Mouse (Mus musculus): ENCODE data around the gene Kank3. TPM values are rescaled to one million over a fixed set of nuclear protein-coding genes. Genes with fewer than 3 reads are reported as not detected.

Kank3 gene
- 45.3 and 45.8 TPM in 2 replicates for polyA plus RNA-seq (2015; fragmentation: Nextera tagmentation; extraction: Ambion mirVana)

DNA sequence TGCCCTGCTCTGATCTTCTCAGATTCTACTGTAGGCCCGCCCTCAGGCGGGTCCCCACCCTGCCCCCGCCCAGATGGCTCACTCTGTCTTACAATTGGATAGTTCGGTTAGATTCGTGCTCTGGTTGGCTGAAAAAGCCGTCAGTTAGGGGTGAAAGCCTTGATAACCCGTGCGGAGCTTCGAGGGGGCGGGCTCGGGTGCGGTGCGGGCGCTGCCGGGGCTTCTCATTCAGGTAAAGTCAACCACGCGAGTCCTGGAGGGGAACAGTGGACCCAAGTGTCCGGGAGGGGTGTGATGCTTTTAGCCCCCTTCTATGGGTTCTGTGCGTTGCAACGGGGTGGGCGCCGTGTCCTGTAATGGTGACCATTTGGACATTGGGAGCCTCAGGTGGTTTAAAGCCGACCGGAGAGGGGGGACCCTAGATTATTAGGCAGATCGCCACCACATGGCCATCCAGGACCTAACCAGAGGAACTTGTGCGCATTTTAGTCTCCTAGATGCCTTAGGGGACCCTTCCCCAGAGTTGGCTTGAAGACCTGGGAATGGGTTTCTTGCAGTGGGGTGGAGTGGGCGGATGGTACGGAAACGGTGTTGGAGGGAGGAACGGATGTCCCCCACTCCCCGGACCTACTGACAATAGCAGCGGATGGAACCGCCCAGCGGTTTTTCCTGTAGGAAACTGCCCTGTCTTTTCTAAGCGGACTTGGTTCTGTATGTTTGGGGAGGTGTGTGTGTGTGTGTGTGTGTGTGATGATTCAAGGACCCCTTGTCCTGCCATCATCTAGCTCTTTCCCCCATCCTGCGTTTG lies at the start of gene Kank3:
TSS of gene Kank3 (plus strand) at position 186 of the 808 bp plus-strand sequence.
- peak within 1 kb of the TSS; percentile 40; the same call in 1 of the 2 replicates for H3K9ac ChIP-seq
- under 1% methylated on average over 36 of the region's 36 CpGs for WGBS
- ATAC-seq (ENCODE audit: insufficient number of reproducible peaks, low FRiP score, low TSS enrichment, low read depth), result peak; percentile 95
- H3K9me3 ChIP-seq (replicated peaks), result no peaks in the 10 kb centered on the region
- H3K27ac ChIP-seq (replicated peaks), result no peak within 1 kb of the TSS; the same call in 1 of the 2 replicates
- H3K36me3 ChIP-seq, result no peaks in the 10 kb centered on the region
- no peaks in the 10 kb centered on the region for H3K27me3 ChIP-seq
- H3K4me1 ChIP-seq, result peaks cover 11% of the 10 kb centered on the region
- peak within 1 kb of the TSS; percentile 92 for H3K4me2 ChIP-seq (replicated peaks)
- peak within 1 kb of the TSS; percentile 57 for H3K4me3 ChIP-seq (replicated peaks)

DNA sequence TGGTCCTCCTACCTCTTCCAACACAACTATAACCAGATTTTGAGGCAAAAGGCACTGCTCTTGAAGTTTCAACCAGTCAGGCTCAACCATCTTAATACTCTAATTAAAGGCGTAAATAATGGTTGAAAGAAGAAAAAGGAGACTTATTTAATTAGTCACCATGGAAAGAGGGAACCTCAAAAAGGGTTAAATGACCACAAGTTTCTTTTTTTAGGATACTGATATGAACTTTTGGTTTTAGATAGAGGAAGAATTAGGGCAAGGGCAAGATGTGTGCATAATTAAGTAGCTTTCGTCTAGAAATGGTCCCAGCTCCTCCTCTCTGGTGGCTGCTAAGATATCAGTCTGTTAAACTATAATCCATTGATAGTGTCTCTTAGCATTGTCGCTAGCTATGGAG lies 43.9 kb upstream of the Kank3 start:
- ATAC-seq (ENCODE audit: insufficient number of reproducible peaks, low FRiP score, low TSS enrichment, low read depth), result no peak
- no peaks in the 10 kb centered on the region for H3K9me3 ChIP-seq (replicated peaks)
- no peak overlapping the region for H3K9ac ChIP-seq
- no peaks in the 10 kb centered on the region for H3K27me3 ChIP-seq
- H3K4me1 ChIP-seq, result no peaks in the 10 kb centered on the region
- no peak overlapping the region for H3K4me3 ChIP-seq (replicated peaks)
- WGBS, result 75% methylated on average over 3 of the region's 3 CpGs
- no peaks in the 10 kb centered on the region for H3K36me3 ChIP-seq
- H3K27ac ChIP-seq (replicated peaks), result no peak overlapping the region
- H3K4me2 ChIP-seq (replicated peaks), result no peak overlapping the region

DNA sequence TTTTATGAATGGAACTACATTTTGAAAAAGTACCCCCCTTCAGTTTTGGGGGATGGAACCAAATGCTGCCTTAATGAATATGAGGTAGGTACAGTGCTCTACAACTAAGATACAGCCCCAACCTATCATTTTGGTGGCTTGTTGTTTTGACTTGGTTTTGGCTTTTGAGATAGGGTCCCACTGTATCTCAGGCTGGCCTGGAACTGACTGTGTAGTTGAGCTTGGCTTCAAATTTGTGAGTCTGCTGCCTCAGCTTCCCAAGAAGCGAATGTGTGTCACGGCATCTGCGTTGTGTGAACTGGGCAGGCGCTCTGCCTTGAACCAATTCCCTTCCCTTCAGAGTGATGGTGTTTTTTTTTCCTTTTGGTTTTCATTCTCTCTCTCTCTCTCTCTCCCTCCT lies 38.7 kb upstream of the Kank3 start:
- Histone ChIP-seq H3K4me2 (replicated peaks) (no peak overlapping the region), H3K36me3 (peaks cover 17% of the 10 kb centered on the region), H3K9me3 (replicated peaks) (no peaks in the 10 kb centered on the region), H3K4me3 (replicated peaks) (no peak overlapping the region), H3K27ac (replicated peaks) (no peak overlapping the region), H3K4me1 (no peaks in the 10 kb centered on the region), H3K27me3 (no peaks in the 10 kb centered on the region), H3K9ac (no peak overlapping the region)
- 87% methylated on average over 4 of the region's 4 CpGs for WGBS
- no peak for ATAC-seq (ENCODE audit: insufficient number of reproducible peaks, low FRiP score, low TSS enrichment, low read depth)

DNA sequence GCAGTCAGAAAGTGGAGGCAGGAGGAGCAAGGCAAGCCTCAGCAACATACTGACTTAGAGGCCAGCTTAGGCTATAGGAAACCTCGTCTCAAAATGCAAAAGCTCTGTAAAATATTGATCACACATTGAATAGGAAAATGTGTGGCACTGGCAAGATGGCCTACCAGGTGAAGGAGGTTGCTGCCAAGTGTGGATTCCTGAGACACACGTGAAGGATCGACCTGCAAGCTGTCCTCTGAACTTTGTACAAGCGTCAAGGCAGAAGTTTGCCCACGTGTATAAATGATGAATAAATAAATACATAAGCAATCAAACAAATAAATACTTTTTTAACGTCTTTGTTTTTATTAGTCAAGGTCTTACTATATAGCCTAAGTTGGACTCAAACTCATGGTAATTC lies 36.9 kb upstream of the Kank3 start:
- ATAC-seq (ENCODE audit: insufficient number of reproducible peaks, low FRiP score, low TSS enrichment, low read depth), result no peak
- WGBS, result 82% methylated on average over 6 of the region's 6 CpGs

DNA sequence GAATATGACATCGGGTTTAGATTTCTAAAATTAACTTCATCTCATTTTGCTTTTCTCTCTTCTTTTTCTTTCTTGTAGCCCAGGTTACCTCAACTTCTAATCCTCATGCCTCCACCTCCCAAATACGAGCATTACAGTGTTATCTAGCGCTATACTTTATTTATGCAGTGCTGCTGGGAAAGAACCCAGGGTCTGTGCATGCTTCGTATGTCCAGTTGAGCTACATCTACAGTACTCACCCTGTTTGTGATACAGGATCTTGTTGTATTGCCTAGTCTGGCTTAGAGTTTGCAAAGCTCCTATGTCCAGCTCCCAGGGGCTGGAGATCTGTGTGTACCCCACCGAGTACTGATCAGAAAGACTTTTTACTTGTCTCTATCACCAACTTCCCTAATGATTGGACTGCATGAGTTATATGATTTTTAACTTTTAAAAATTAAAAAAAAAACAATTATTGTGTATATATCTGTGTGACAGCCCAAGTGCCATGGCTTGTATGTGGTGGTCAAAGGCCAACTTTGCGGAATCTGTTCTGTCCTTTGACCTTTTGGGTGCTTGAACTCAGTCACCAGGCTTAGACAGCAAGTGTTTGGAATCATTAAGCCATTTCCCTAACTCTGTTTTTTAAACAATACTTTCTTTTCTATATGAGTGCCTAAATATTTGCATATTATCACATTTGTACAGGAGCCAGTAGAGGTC lies 36.3 kb upstream of the Kank3 start:
- Histone ChIP-seq H3K27ac (replicated peaks) (no peak overlapping the region), H3K4me1 (peaks cover 12% of the 10 kb centered on the region), H3K4me2 (replicated peaks) (no peak overlapping the region), H3K9ac (no peak overlapping the region), H3K36me3 (peaks cover 25% of the 10 kb centered on the region), H3K9me3 (replicated peaks) (no peaks in the 10 kb centered on the region), H3K4me3 (replicated peaks) (no peak overlapping the region), H3K27me3 (no peaks in the 10 kb centered on the region)
- 89% methylated on average over 6 of the region's 6 CpGs for WGBS
- no peak for ATAC-seq (ENCODE audit: insufficient number of reproducible peaks, low FRiP score, low TSS enrichment, low read depth)

More for the DNA sequence above, 36.9 kb upstream of the Kank3 start:
- Histone ChIP-seq H3K27me3 (no peaks in the 10 kb centered on the region), H3K36me3 (peaks cover 25% of the 10 kb centered on the region), H3K9ac (no peak overlapping the region), H3K4me2 (replicated peaks) (no peak overlapping the region), H3K4me1 (peaks cover 6% of the 10 kb centered on the region), H3K9me3 (replicated peaks) (no peaks in the 10 kb centered on the region), H3K4me3 (replicated peaks) (no peak overlapping the region), H3K27ac (replicated peaks) (no peak overlapping the region)

DNA sequence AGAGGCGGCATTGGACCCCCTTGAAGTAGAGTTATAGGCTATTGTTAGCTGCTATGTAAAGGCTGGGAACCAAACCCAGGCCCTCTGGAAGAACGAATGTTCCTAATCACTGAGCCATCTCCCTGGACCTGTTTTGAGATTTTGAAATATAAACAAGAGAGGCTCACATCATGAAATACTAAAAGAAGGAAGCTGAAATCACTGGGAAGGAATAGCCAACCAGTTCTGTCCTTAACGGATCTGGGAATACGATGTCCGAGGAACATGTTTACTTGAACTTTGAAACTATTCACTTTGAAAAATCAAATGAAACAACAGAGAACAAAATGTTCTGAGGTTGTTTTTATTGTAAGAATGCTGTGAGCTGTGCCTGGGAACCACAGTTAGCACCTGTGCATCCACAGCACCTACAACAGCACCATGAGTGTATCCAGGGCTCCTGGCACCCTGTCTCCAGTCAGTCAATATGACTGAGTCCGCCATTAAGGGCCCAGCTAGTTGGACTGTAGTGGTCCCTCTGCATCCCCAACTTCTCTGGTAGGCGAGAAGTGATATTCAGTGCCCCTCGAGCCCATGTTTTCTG lies 35.7 kb upstream of the Kank3 start:
- Histone ChIP-seq H3K9me3 (replicated peaks) (no peaks in the 10 kb centered on the region), H3K4me1 (peaks cover 18% of the 10 kb centered on the region), H3K27ac (replicated peaks) (no peak overlapping the region), H3K9ac (no peak overlapping the region), H3K36me3 (peaks cover 25% of the 10 kb centered on the region), H3K4me3 (replicated peaks) (no peak overlapping the region), H3K4me2 (replicated peaks) (no peak overlapping the region), H3K27me3 (no peaks in the 10 kb centered on the region)
- no peak for ATAC-seq (ENCODE audit: insufficient number of reproducible peaks, low FRiP score, low TSS enrichment, low read depth)
- WGBS, result 85% methylated on average over 8 of the region's 8 CpGs

DNA sequence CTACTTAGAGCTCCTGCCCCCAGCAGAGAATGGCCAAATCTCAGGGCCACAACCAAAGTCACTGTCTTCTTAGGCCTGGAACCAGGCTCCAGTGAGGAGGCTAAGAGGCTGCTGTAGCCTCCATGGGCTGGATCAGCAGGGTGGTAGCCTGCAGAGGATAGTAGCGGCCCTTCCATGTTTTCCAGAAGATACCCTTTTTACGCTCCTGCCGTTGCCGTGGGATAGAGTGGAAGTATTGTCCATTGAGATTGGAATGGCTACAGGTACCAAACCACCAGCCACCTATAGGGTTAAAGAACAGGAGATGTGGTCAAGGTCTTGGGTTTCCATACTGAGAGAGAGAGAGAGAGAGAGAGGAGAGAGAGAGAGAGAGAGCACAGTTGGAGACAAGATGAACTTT lies 35.0 kb upstream of the Kank3 start:
- Histone ChIP-seq H3K27me3 (no peaks in the 10 kb centered on the region), H3K36me3 (peaks cover 25% of the 10 kb centered on the region), H3K4me2 (replicated peaks) (no peak overlapping the region), H3K9ac (no peak overlapping the region), H3K4me3 (replicated peaks) (no peak overlapping the region), H3K27ac (replicated peaks) (no peak overlapping the region), H3K4me1 (peaks cover 24% of the 10 kb centered on the region), H3K9me3 (replicated peaks) (no peaks in the 10 kb centered on the region)
- 96% methylated on average over 4 of the region's 4 CpGs for WGBS
- ATAC-seq (ENCODE audit: insufficient number of reproducible peaks, low FRiP score, low TSS enrichment, low read depth), result no peak

DNA sequence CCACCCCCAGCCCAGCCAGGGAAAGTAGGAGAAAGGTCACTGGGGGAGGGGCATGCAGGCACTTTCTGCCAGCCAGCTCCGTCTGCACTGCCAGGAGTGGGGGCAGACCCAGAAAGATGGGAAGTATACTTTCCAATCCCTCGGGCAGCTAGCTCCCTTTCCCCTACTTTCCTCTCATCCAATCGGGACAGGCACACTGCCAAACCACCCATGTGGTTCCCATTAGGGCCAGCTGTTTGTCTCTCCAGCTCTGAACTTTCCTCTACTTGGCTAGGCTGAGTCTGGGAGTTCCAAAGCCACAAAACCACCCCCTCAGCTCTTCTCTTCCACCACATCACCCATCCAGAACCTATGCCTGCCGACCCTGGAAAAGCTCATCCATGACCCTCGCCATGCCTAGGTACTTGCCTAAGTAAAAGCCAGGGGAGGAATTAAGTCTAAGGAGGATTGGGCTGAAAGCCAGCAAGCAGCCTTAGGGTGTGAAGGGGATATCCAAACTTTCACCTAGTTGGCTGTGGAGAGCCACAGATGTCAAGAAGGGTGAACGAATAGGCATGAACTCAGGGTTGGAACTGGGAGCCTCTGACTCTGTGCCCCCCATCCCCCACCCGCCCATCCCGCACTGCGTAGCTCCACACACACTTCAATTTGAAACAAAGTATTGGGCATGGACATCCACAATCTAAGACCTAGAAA lies 30.9 kb upstream of the Kank3 start:
- peak; percentile 92 for ATAC-seq (ENCODE audit: insufficient number of reproducible peaks, low FRiP score, low TSS enrichment, low read depth)
- Histone ChIP-seq H3K27ac (replicated peaks) (peak overlapping the region; percentile 93), H3K4me2 (replicated peaks) (peak overlapping the region; percentile 77), H3K4me1 (peaks cover 57% of the 10 kb centered on the region), H3K9me3 (replicated peaks) (no peaks in the 10 kb centered on the region), H3K9ac (no peak overlapping the region), H3K36me3 (peaks cover 23% of the 10 kb centered on the region), H3K27me3 (no peaks in the 10 kb centered on the region), H3K4me3 (replicated peaks) (peak overlapping the region; percentile 48)
- WGBS, result 13% methylated on average over 9 of the region's 9 CpGs

DNA sequence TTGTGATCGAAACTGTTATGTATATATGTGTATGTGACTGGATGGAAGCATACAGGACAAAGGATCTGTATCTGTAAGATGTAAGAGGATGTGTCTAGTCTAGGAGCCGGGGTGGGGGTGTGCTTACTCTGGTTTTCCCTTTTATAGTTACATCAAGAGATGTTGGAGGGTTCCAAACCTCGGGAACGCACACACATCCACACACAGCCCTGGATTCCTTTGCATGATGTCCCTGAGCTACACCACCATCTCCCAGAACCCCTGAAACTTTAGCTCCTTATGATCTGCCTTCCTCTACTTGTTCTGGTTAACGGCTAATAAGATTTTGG lies 30.4 kb upstream of the Kank3 start:
- Histone ChIP-seq H3K36me3 (peaks cover 20% of the 10 kb centered on the region), H3K9me3 (replicated peaks) (no peaks in the 10 kb centered on the region), H3K27ac (replicated peaks) (peak overlapping the region; percentile 93), H3K4me3 (replicated peaks) (peak overlapping the region; percentile 48), H3K9ac (no peak overlapping the region), H3K4me1 (peaks cover 57% of the 10 kb centered on the region), H3K4me2 (replicated peaks) (peak overlapping the region; percentile 77), H3K27me3 (no peaks in the 10 kb centered on the region)
- WGBS, result 48% methylated on average over 5 of the region's 5 CpGs
- no peak for ATAC-seq (ENCODE audit: insufficient number of reproducible peaks, low FRiP score, low TSS enrichment, low read depth)

DNA sequence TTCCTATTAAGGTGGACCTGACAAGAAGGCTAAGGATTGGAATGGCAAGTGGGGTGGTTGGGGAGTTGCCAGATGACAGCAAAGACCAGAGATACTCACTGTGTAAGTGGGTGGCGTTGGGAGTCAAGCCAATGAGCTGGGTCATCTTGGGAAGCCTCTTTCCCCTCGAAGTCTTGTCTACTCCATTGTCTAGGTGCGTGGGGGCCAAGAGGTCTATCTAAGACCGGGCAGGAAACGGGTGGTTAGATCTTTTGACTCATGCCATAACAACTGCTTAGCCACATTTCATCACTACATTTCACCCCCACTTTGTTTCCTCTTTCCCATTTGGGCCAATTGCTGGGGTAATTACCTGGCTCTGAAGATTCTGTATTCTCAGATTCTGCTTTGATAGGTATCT lies 29.9 kb upstream of the Kank3 start:
- Histone ChIP-seq H3K4me3 (replicated peaks) (peak overlapping the region; percentile 48), H3K9ac (no peak overlapping the region), H3K4me1 (peaks cover 57% of the 10 kb centered on the region), H3K9me3 (replicated peaks) (no peaks in the 10 kb centered on the region), H3K27ac (replicated peaks) (peak overlapping the region; percentile 93), H3K4me2 (replicated peaks) (peak overlapping the region; percentile 77), H3K27me3 (no peaks in the 10 kb centered on the region), H3K36me3 (peaks cover 15% of the 10 kb centered on the region)
- ATAC-seq (ENCODE audit: insufficient number of reproducible peaks, low FRiP score, low TSS enrichment, low read depth), result no peak
- 68% methylated on average over 5 of the region's 5 CpGs for WGBS
